Mouse (Mus musculus): Measurements from ENCODE around the gene Clec16a.

Clec16a gene

GRCm38 (mm10) chr16:10581234-10581898 is 36.2 kb downstream of the Clec16a start:
- no peak for DNase-seq (ENCODE audit: extremely low read depth, low read depth, low spot score)

- no peak for DNase-seq (ENCODE audit: extremely low read depth, low read depth, low spot score)
Measured at GRCm38 (mm10) chr16:10585165-10585564, 40.0 kb downstream of the Clec16a start.

- DNase-seq (ENCODE audit: extremely low read depth, low read depth, low spot score): no peak
Measured at GRCm38 (mm10) chr16:10586546-10586945, 41.4 kb downstream of the Clec16a start.

DNA sequence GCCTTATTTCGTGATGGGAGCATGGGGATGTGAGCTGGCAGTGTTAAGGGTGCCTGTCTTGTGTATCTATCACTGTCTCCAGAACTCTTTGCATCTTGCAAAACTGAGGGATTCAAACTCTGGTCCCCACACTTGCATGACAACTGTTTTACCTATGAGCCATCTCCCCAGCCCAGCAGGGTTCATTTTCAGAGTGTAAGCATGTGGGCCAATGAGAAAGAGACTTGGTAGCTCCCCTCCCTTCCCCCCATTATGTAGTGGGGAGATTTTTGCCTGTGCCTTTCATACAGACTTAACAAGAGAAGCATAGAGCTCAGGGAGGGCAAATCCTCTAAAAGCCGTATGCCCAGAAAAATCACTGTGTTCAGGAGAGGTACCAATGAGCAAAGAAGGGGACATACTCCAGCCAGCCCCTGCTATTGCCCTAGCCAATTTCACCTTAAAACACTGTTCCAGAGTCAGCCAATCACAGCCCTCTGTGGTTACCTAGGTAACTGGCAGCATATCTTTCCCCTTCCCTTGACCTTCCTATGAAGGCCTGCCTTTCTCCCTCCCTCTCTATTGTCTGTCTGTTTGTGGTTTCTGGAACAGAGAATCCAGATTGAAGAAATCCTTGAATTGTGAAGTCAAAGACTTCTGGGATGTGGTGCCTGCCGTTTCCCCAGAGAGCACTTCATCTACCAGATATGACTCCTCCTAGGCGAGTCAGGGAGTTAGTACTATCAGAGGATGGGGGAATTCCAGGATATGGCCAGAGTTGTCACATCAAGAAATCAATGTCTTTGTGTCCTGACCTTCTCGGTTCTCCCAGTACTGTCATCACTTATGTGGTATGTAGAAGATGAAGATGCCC is 55.0 kb downstream of the Clec16a start:
- DNase-seq (ENCODE audit: extremely low read depth, low read depth, low spot score): no peak

DNA sequence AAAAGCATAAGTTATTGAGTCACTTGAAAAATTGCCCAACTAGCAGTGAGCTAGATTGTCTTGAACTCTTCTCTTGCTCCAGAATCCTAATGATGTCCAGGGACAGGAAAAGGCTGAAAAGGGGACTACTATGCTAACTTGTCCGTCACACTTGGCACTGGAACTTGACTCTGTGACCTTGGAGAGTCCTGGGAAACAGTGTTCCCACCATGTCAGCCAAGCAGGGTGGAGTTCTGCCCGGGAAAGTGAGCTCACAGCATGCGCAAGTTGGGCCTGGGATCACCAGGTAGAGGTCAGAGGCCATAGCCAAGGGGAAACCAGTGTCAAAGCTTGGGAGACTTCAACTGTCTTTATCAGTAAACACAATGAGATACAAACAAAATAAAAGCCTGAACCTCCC is 62.7 kb downstream of the Clec16a start:
- no peak for DNase-seq (ENCODE audit: extremely low read depth, low read depth, low spot score)

GRCm38 (mm10) chr16:10609921-10610320 is 64.8 kb downstream of the Clec16a start:
- DNase-seq (ENCODE audit: extremely low read depth, low read depth, low spot score): no peak

- no peak for DNase-seq (ENCODE audit: extremely low read depth, low read depth, low spot score)
Measured at GRCm38 (mm10) chr16:10610801-10611200, 65.7 kb downstream of the Clec16a start.

- DNase-seq (ENCODE audit: extremely low read depth, low read depth, low spot score): no peak
Measured at GRCm38 (mm10) chr16:10611306-10611705, 66.2 kb downstream of the Clec16a start.

- DNase-seq (ENCODE audit: extremely low read depth, low read depth, low spot score): no peak
Measured at GRCm38 (mm10) chr16:10613996-10614395, 68.9 kb downstream of the Clec16a start.

GRCm38 (mm10) chr16:10620961-10621614 is 75.9 kb downstream of the Clec16a start:
- no peak for DNase-seq (ENCODE audit: extremely low read depth, low read depth, low spot score)

DNA sequence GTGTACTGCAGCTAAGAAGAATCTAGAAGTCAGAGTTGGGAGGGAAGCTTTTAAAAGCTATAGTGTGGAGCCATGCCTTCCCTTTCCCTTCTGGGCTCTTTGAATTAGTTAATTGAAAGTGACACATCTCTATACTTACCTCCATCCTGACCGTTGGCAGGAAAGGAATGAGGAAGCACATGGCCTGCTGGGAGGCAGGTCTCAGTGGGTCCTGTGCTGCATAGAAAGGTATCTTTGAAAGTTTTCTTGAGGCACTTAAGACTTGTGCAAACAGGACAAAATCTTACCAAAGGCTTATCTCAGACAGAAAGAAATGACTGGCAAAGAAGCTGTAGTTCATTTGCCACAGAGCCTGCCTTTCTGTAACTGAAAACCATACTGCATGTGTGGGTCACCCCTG is 76.6 kb downstream of the Clec16a start:
- DNase-seq (ENCODE audit: extremely low read depth, low read depth, low spot score): no peak

- DNase-seq (ENCODE audit: extremely low read depth, low read depth, low spot score): no peak
Measured at GRCm38 (mm10) chr16:10626116-10626515, 81.0 kb downstream of the Clec16a start.

GRCm38 (mm10) chr16:10627136-10627668 is 82.1 kb downstream of the Clec16a start:
- DNase-seq (ENCODE audit: extremely low read depth, low read depth, low spot score): no peak

GRCm38 (mm10) chr16:10628030-10628555 is 83.0 kb downstream of the Clec16a start:
- no peak for DNase-seq (ENCODE audit: extremely low read depth, low read depth, low spot score)

GRCm38 (mm10) chr16:10628960-10629359 is 83.8 kb downstream of the Clec16a start:
- no peak for DNase-seq (ENCODE audit: extremely low read depth, low read depth, low spot score)

DNA sequence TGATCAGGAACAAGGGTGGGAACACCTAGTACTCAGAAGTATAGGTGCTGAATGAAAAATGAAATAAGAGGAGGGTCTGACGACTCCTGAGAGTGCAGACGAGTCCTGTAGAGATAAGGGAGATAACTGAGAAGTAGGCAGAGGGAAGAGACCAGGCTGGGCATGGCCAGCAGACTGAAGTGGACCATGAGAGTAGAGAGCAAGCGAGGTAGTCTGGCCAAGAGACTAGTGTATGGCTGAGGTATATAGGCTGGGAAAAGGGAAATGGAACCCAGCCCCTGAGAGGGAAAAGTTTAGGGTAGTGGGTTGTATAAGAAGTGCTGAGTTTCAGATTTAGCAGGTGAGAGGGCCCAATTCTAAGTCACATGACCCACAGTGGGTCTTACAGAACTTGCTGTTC is 84.2 kb downstream of the Clec16a start:
- no peak for DNase-seq (ENCODE audit: extremely low read depth, low read depth, low spot score)

DNA sequence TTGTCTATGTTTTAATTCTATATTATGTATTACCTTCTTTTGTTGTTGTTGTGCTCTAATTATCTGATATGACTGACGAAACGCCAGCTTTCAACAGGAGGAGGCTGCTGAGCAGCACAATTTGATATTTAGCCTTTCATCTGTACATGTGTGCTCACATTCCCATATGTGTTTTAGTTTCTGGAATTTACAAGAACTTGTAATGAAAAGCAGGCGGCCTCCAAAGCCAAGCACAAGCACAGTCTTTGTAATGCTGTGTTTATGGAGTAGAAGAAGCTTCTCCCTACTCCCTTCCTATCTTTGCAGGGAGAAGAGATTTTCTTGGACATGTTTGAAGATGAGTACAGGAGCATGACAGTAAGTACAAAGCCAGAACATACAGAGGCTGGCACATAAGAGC is 89.8 kb downstream of the Clec16a start:
- DNase-seq (ENCODE audit: extremely low read depth, low read depth, low spot score): no peak

- DNase-seq (ENCODE audit: extremely low read depth, low read depth, low spot score): no peak
Measured at GRCm38 (mm10) chr16:10637898-10638297, 92.8 kb downstream of the Clec16a start.

DNA sequence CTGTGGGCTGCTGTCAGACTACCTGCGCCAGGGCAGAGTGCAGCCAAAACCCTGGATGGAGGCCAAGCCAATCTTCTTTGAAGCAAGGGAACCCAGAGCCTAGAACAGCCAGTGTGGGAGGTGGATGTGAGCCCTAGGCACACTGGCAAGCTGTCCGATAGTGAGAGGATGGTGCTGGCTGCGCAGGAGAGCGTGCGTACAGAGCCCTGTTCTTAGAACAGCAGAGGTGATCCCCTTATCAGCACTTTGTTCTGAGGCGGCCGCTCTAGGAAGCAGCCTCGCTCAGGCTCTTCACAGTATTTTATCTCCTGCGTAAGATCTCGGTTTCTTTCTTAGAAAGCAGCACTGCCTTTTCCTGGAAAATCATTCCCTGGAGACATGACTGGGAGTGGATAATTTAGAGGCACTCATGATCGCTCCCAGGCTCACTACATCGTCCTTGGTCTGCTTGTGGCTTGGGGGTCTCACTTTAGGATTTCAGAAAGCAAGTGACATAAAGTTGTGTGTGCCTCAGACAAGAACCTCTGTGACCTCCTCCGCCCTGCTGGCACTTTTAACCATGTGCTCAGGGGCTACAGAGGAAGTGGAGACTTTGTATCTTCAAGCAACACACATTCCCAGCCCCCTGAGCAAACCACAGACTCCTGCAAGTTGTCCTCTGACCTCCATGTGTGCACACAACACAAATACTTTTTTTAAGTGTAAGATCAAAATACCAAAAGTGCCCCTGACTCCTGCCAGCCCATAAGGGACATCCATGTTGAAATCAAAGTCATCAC is 94.2 kb downstream of the Clec16a start:
- peak; percentile 76 for DNase-seq (ENCODE audit: extremely low read depth, low read depth, low spot score)

- DNase-seq (ENCODE audit: extremely low read depth, low read depth, low spot score): no peak
Measured at GRCm38 (mm10) chr16:10640041-10640440, 94.9 kb downstream of the Clec16a start.

- no peak for DNase-seq (ENCODE audit: extremely low read depth, low read depth, low spot score)
Measured at GRCm38 (mm10) chr16:10641146-10641545, 96.0 kb downstream of the Clec16a start.

Data from fat pad, adult 2 months (tissue).